Mouse (Mus musculus) cortical plate, adult 2 months (tissue): Measurements from ENCODE around the gene Ppm1n.

Source experiments
- CTCF ChIP-seq: fragments of 200-500 bp; IDR thresholded peaks from 2 replicates; pipeline ENCODE4 v1.5.1; 2011; ENCODE audit warnings: mild to moderate bottlenecking, control low read depth, low read length; ENCODE audit not compliant: insufficient read depth; ENCODE audit errors: extremely low read depth
- POLR2A ChIP-seq: fragments of 200-500 bp; IDR thresholded peaks from 2 replicates; pipeline ENCODE4 v1.6.1; 2011; ENCODE audit warnings: mild to moderate bottlenecking, low read length, control low read depth; ENCODE audit not compliant: insufficient read depth; ENCODE audit errors: extremely low read depth

- TF ChIP-seq CTCF, result no peak
- TF ChIP-seq POLR2A, result no peak
Measured at GRCm38 (mm10) chr7:19324221-19324620, 44.4 kb upstream of the Ppm1n start.
